Mouse (Mus musculus): ENCODE data around the gene Sod1.

GRCm38 (mm10) chr16:90203226-90203962, 17.2 kb upstream of the Sod1 start:
- TF ChIP-seq GATA1 (IDR thresholded peaks at IDR 0.05; ENCODE audit: low read length) (no peak), TAL1 (IDR thresholded peaks at IDR 0.05; ENCODE audit: low read length) (no peak)
